Mouse (Mus musculus): ENCODE measurements around the gene Ninj1. TPM values are rescaled to one million over a fixed set of nuclear protein-coding genes. Genes with fewer than 3 reads are reported as not detected.

Ninj1 gene
- polyA plus RNA-seq, 2 experiments = 29.0 to 43.7 TPM

DNA sequence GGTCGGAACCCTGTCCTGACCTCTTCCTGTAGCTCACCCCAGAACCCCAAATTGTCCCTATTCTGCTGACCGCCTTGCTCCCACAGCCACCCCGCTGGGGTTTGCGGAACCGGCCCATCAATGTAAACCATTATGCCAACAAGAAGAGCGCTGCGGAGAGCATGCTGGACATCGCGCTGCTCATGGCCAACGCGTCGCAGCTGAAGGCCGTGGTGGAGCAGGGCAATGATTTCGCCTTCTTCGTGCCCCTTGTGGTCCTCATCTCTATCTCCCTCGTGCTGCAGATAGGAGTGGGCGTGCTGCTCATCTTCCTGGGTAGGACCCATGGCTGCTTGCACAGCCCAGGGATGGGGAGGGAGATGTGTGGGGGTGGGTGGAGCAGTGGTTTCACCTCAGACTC is 6.4 kb downstream of the Ninj1 start:
- TF ChIP-seq CTCF (IDR thresholded peaks at IDR 0.05; ENCODE audit: low read depth) = no peak
- TF ChIP-seq EP300 (IDR thresholded peaks at IDR 0.05; ENCODE audit: low read depth) = no peak
- Histone ChIP-seq H3K27me3 (ENCODE audit: control insufficient read depth, insufficient read depth, low read length) (no peaks in the 10 kb centered on the region), H3K9me3 (ENCODE audit: control insufficient read depth, low read length) (no peaks in the 10 kb centered on the region), H3K9ac (replicated peaks) (no peak overlapping the region), H3K27ac (no peak overlapping the region), H3K36me3 (replicated peaks; ENCODE audit: control insufficient read depth, insufficient read depth, low read depth) (no peaks in the 10 kb centered on the region), H3K4me3 (ENCODE audit: insufficient read depth in 1 of 2, low read depth in 2 of 2, low read length in 2 of 2) (no peak overlapping the region), H3K4me1 (replicated peaks; ENCODE audit: control insufficient read depth in 2 of 2, insufficient read depth in 2 of 2, low read length in 1 of 2) (peaks cover 3 to 24% of the 10 kb centered on the region in 2 experiments), H3K4me2 (ENCODE audit: low read depth) (no peak overlapping the region)
- ATAC-seq (ENCODE audit: insufficient read depth) (no peak), DNase-seq (ENCODE audit: low read depth in 3 of 3, low spot score in 3 of 3) (no peak)
- WGBS (ENCODE audit: insufficient replicate concordance) = 74% methylated on average over 17 of the region's 17 CpGs

DNA sequence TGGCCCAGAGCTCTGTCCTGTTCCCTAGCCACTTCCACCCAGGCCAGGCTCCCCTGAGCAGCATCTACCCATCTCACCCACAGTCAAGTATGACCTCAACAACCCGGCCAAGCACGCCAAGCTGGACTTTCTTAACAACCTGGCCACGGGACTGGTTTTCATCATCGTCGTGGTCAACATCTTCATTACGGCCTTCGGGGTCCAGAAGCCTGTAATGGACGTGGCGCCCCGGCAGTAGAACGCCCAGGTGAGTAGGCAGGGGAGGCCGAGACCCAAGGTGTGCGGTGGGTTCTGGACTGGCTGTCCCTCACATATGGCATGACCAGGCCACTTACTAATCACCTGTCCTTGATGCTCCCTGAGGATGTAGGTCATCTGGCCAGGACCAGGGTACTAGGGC is 7.5 kb downstream of the Ninj1 start:
- Histone ChIP-seq H3K27ac (no peak overlapping the region), H3K27me3 (ENCODE audit: control insufficient read depth, insufficient read depth, low read length) (no peaks in the 10 kb centered on the region), H3K36me3 (replicated peaks; ENCODE audit: control insufficient read depth, insufficient read depth, low read depth) (no peaks in the 10 kb centered on the region), H3K4me3 (ENCODE audit: insufficient read depth in 1 of 2, low read depth in 2 of 2, low read length in 2 of 2) (no peak overlapping the region), H3K4me1 (replicated peaks; ENCODE audit: control insufficient read depth in 2 of 2, insufficient read depth in 2 of 2, low read length in 1 of 2) (peaks cover 2 to 19% of the 10 kb centered on the region in 2 experiments), H3K9me3 (ENCODE audit: control insufficient read depth, low read length) (no peaks in the 10 kb centered on the region), H3K9ac (replicated peaks) (no peak overlapping the region), H3K4me2 (ENCODE audit: low read depth) (no peak overlapping the region)
- 78% methylated on average over 13 of the region's 13 CpGs for WGBS (ENCODE audit: insufficient replicate concordance)
- ATAC-seq (ENCODE audit: insufficient read depth) (no peak), DNase-seq (ENCODE audit: low read depth in 3 of 3, low spot score in 3 of 3) (no peak)
- no peak for TF ChIP-seq EP300 (IDR thresholded peaks at IDR 0.05; ENCODE audit: low read depth)
- TF ChIP-seq CTCF (IDR thresholded peaks at IDR 0.05; ENCODE audit: low read depth) = no peak

DNA sequence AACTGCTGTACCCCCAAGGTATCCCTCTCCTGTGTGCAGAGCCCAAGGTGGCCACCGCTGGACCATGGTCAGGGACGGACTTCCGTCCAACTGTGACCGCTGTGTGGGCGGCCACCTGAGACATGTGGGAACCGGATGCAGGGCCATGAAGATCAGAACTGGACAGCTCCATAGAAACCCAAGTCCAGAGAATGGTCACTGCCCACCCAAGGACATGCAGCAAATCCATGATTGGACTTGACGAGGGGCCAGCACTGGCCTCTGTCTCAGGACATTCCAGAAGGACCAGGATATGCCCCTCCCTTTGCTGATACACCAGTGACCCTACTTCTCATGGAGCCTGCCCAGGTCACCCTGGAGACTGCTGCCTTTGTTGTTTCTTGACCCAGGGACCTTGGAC is 8.4 kb downstream of the Ninj1 start:
- Histone ChIP-seq H3K27me3 (ENCODE audit: control insufficient read depth, insufficient read depth, low read length) (no peaks in the 10 kb centered on the region), H3K9ac (replicated peaks) (no peak overlapping the region), H3K27ac (no peak overlapping the region), H3K9me3 (ENCODE audit: control insufficient read depth, low read length) (no peaks in the 10 kb centered on the region), H3K4me1 (replicated peaks; ENCODE audit: control insufficient read depth in 2 of 2, insufficient read depth in 2 of 2, low read length in 1 of 2) (peaks cover 0 to 11% of the 10 kb centered on the region in 2 experiments; a peak in 3 of 4 replicates), H3K36me3 (replicated peaks; ENCODE audit: control insufficient read depth, insufficient read depth, low read depth) (no peaks in the 10 kb centered on the region), H3K4me3 (ENCODE audit: insufficient read depth in 1 of 2, low read depth in 2 of 2, low read length in 2 of 2) (no peak overlapping the region), H3K4me2 (ENCODE audit: low read depth) (no peak overlapping the region)
- no peak for DNase-seq (ENCODE audit: low read depth in 3 of 3, low spot score in 3 of 3)
- no peak for TF ChIP-seq CTCF (IDR thresholded peaks at IDR 0.05; ENCODE audit: low read depth)
- no peak for TF ChIP-seq EP300 (IDR thresholded peaks at IDR 0.05; ENCODE audit: low read depth)
- WGBS (ENCODE audit: insufficient replicate concordance) = 77% methylated on average over 7 of the region's 7 CpGs
- no peak for ATAC-seq (ENCODE audit: insufficient read depth)

DNA sequence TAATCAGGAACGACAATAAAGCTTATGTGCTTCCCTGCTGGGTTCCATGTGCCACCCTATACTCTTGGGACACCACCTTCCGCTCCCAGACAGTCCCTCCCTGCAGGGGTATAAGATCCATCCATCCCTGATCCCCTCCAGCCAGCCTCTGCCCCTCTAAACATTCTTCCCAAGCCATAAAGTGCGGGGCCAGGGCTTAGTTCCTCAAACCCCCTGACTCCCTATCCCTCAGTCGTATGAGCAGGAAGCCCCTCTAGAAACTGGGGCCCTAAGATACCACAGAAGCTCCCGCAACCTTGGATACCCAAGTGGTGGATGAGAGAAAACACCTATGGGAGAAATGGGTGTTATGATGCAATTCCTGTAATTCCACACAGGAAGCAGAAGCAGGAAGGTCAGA is 8.9 kb downstream of the Ninj1 start:
- Histone ChIP-seq H3K4me2 (ENCODE audit: low read depth) (no peak overlapping the region), H3K9me3 (ENCODE audit: control insufficient read depth, low read length) (no peaks in the 10 kb centered on the region), H3K9ac (replicated peaks) (no peak overlapping the region), H3K4me3 (ENCODE audit: insufficient read depth in 1 of 2, low read depth in 2 of 2, low read length in 2 of 2) (no peak overlapping the region), H3K27me3 (ENCODE audit: control insufficient read depth, insufficient read depth, low read length) (no peaks in the 10 kb centered on the region), H3K4me1 (replicated peaks; ENCODE audit: control insufficient read depth in 2 of 2, insufficient read depth in 2 of 2, low read length in 1 of 2) (peaks cover 0 to 8% of the 10 kb centered on the region in 2 experiments; a peak in 2 of 4 replicates), H3K36me3 (replicated peaks; ENCODE audit: control insufficient read depth, insufficient read depth, low read depth) (no peaks in the 10 kb centered on the region), H3K27ac (no peak overlapping the region)
- DNase-seq (ENCODE audit: low read depth in 3 of 3, low spot score in 3 of 3) (no peak), ATAC-seq (ENCODE audit: insufficient read depth) (no peak)
- no peak for TF ChIP-seq CTCF (IDR thresholded peaks at IDR 0.05; ENCODE audit: low read depth)
- 63% methylated on average over 5 of the region's 5 CpGs for WGBS (ENCODE audit: insufficient replicate concordance)

DNA sequence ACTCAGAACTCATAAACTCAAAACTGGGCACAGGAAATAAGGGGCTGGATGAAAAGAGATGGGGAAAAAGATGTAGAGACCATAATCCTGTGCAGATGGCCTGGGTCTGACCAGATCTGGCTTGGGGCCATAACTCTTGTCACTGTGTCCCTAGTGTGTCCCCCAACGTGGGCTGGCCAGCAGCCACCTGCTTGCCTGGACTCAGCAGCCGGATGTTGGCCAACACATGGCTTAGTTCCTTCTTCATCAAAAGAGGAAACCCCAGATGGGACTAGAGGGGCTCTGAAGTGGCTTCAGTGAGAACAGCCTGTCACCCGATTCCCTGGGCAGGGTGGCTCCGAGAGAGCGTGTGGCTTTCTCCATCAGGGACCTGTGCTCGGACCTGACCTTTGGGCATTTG is 9.5 kb downstream of the Ninj1 start:
- Histone ChIP-seq H3K4me3 (ENCODE audit: insufficient read depth in 1 of 2, low read depth in 2 of 2, low read length in 2 of 2) (no peak overlapping the region), H3K27me3 (ENCODE audit: control insufficient read depth, insufficient read depth, low read length) (no peaks in the 10 kb centered on the region), H3K9me3 (ENCODE audit: control insufficient read depth, low read length) (no peaks in the 10 kb centered on the region), H3K27ac (no peak overlapping the region), H3K9ac (replicated peaks) (no peak overlapping the region), H3K4me2 (ENCODE audit: low read depth) (no peak overlapping the region), H3K36me3 (replicated peaks; ENCODE audit: control insufficient read depth, insufficient read depth, low read depth) (no peaks in the 10 kb centered on the region), H3K4me1 (replicated peaks; ENCODE audit: control insufficient read depth in 2 of 2, insufficient read depth in 2 of 2, low read length in 1 of 2) (peaks cover 0 to 4% of the 10 kb centered on the region in 2 experiments; a peak in 2 of 4 replicates)
- WGBS (ENCODE audit: insufficient replicate concordance) = 48% methylated on average over 6 of the region's 6 CpGs
- no peak for DNase-seq (ENCODE audit: low read depth in 3 of 3, low spot score in 3 of 3)
- ATAC-seq (ENCODE audit: insufficient read depth) = no peak
- TF ChIP-seq EP300 (IDR thresholded peaks at IDR 0.05; ENCODE audit: low read depth) (no peak), CTCF (IDR thresholded peaks at IDR 0.05; ENCODE audit: low read depth) (no peak)
